Mouse (Mus musculus) CH12.LX (cell line): Measurements from ENCODE around the gene Hspb11. TPM values are rescaled to one million over a fixed set of nuclear protein-coding genes. Genes with fewer than 3 reads are reported as not detected.

ENCODE experiments used
- DNase-seq: peaks from one replicate; pipeline ENCODE4 v3.0.0-alpha.2; 2013; ENCODE audit errors: extremely low read depth
- H3K27ac ChIP-seq: 2 replicates; pipeline ENCODE4 v1.5.1; 2012; ENCODE audit warnings: low read depth, mild to moderate bottlenecking, control low read depth, moderate library complexity; ENCODE audit not compliant: insufficient read depth
- H3K27me3 ChIP-seq: replicated peaks from 2 replicates; pipeline ENCODE3; 2012; ENCODE audit warnings: inconsistent platforms
- H3K36me3 ChIP-seq, 2 experiments: replicated peaks in 1 of 2; 2 replicates each; pipeline versions ENCODE3 to v1.6.1; 2012; ENCODE audit warnings: inconsistent platforms in 1 of 2, low read length in 1 of 2, mild to moderate bottlenecking in 1 of 2, mixed read lengths in 1 of 2, moderate library complexity in 1 of 2; ENCODE audit not compliant: control insufficient read depth in 1 of 2, insufficient read depth in 1 of 2
- H3K4me1 ChIP-seq, 2 experiments: 2 replicates each; pipeline ENCODE4 v1.6.1; 2012; ENCODE audit warnings: inconsistent platforms in 1 of 2, moderate library complexity in 1 of 2; ENCODE audit not compliant: insufficient read depth in 2 of 2, control insufficient read depth in 1 of 2
- H3K4me2 ChIP-seq: 2 replicates; pipeline ENCODE4 v1.6.1; 2012; ENCODE audit warnings: low read depth, mild to moderate bottlenecking, control low read depth; ENCODE audit not compliant: poor library complexity, insufficient read depth, severe bottlenecking
- H3K4me3 ChIP-seq, 3 experiments: fragments of 150-350 bp in 1 of 3; sonication (generic) in 1 of 3; replicated peaks in 1 of 3; 2 replicates each; pipeline versions ENCODE3 to v1.5.1; 2011 to 2012; ENCODE audit warnings: low read depth in 2 of 3, low read length in 2 of 3, mild to moderate bottlenecking in 2 of 3, moderate library complexity in 2 of 3, control low read depth in 1 of 3, improper control_type of control experiment in 1 of 3, inconsistent platforms in 1 of 3, mixed read lengths in 1 of 3; ENCODE audit not compliant: poor library complexity in 1 of 3
- H3K79me2 ChIP-seq: replicated peaks from 2 replicates; pipeline ENCODE4 v1.6.1; 2012; ENCODE audit warnings: mild to moderate bottlenecking, moderate library complexity; ENCODE audit not compliant: control insufficient read depth, poor library complexity, insufficient read depth, severe bottlenecking; ENCODE audit errors: extremely low read depth
- H3K9ac ChIP-seq: 2 replicates; pipeline ENCODE4 v1.6.1; 2012; ENCODE audit warnings: low read depth, mild to moderate bottlenecking, control low read depth, moderate library complexity; ENCODE audit not compliant: insufficient read depth
- H3K9me3 ChIP-seq: replicated peaks from 2 replicates; pipeline ENCODE3; 2012; ENCODE audit warnings: low read length, inconsistent platforms, mixed read lengths
- BHLHE40 ChIP-seq: IDR thresholded peaks from 2 replicates; pipeline ENCODE4 v1.6.1; 2011; ENCODE audit warnings: mild to moderate bottlenecking, low read depth, low read length, improper control_type of control experiment
- CHD1 ChIP-seq: IDR thresholded peaks from 2 replicates; pipeline ENCODE4 v1.6.1; 2012; ENCODE audit warnings: low read depth, low read length, improper control_type of control experiment, inconsistent platforms
- CTCF ChIP-seq, 2 experiments: IDR thresholded peaks in 1 of 2; conservative IDR thresholded peaks in 1 of 2; 2 replicates each; pipeline ENCODE4 v1.5.1; 2011 to 2012; ENCODE audit warnings: low read depth in 2 of 2, low read length in 2 of 2, improper control_type of control experiment in 1 of 2, inconsistent platforms in 1 of 2, mild to moderate bottlenecking in 1 of 2, moderate library complexity in 1 of 2
- E2F4 ChIP-seq: IDR thresholded peaks from 2 replicates; pipeline ENCODE4 v1.6.1; 2011; ENCODE audit warnings: low read depth, low read length, improper control_type of control experiment; ENCODE audit not compliant: insufficient replicate concordance
- ELF1 ChIP-seq: IDR thresholded peaks from 2 replicates; pipeline ENCODE4 v1.6.1; 2014; ENCODE audit warnings: low read depth, mild to moderate bottlenecking, inconsistent platforms, low read length, improper control_type of control experiment
- ETS1 ChIP-seq: conservative IDR thresholded peaks from 2 replicates; pipeline ENCODE4 v1.6.1; 2012; ENCODE audit warnings: low read depth, mild to moderate bottlenecking, inconsistent platforms, low read length, improper control_type of control experiment, moderate library complexity
- GABPA ChIP-seq: IDR thresholded peaks from 2 replicates; pipeline ENCODE4 v1.6.1; 2012; ENCODE audit warnings: low read depth, low read length, improper control_type of control experiment, inconsistent platforms; ENCODE audit not compliant: insufficient replicate concordance
- HCFC1 ChIP-seq: IDR thresholded peaks from 2 replicates; pipeline ENCODE4 v1.6.1; 2012; ENCODE audit warnings: low read depth, mild to moderate bottlenecking, inconsistent platforms, low read length, improper control_type of control experiment
- JUN ChIP-seq: IDR thresholded peaks from 2 replicates; pipeline ENCODE4 v1.6.1; 2011; ENCODE audit warnings: low read depth, mild to moderate bottlenecking, low read length, improper control_type of control experiment, moderate library complexity; ENCODE audit not compliant: insufficient read depth
- KAT2A ChIP-seq: IDR thresholded peaks from 2 replicates; pipeline ENCODE4 v1.6.1; 2012; ENCODE audit warnings: low read length, improper control_type of control experiment, inconsistent platforms; ENCODE audit not compliant: insufficient replicate concordance
- MAFK ChIP-seq: IDR thresholded peaks from 2 replicates; pipeline ENCODE4 v1.6.1; 2011; ENCODE audit warnings: low read length, improper control_type of control experiment; ENCODE audit not compliant: insufficient replicate concordance
- MAX ChIP-seq: IDR thresholded peaks from 2 replicates; pipeline ENCODE4 v1.6.1; 2011; ENCODE audit warnings: low read length, improper control_type of control experiment
- MAZ ChIP-seq: IDR thresholded peaks from 2 replicates; pipeline ENCODE4 v1.6.1; 2012; ENCODE audit warnings: low read depth, mild to moderate bottlenecking, inconsistent platforms, low read length, improper control_type of control experiment, moderate library complexity
- MEF2A ChIP-seq: IDR thresholded peaks from 2 replicates; pipeline ENCODE4 v1.6.1; 2014; ENCODE audit warnings: low read depth, mild to moderate bottlenecking, inconsistent platforms, low read length, improper control_type of control experiment, borderline replicate concordance
- MXI1 ChIP-seq: IDR thresholded peaks from 2 replicates; pipeline ENCODE4 v1.6.1; 2011; ENCODE audit warnings: mild to moderate bottlenecking, low read depth, low read length, improper control_type of control experiment
- MYC ChIP-seq: IDR thresholded peaks from 2 replicates; pipeline ENCODE4 v1.6.1; 2011; ENCODE audit warnings: low read depth, mild to moderate bottlenecking, improper control_type of control experiment, low read length
- PAX5 ChIP-seq: IDR thresholded peaks from 2 replicates; pipeline ENCODE4 v1.6.1; 2012; ENCODE audit warnings: low read length, inconsistent platforms, mixed read lengths
- POLR2A ChIP-seq: IDR thresholded peaks from 2 replicates; pipeline ENCODE4 v1.6.1; 2011; ENCODE audit warnings: low read depth, mild to moderate bottlenecking, improper control_type of control experiment, low read length
- RAD21 ChIP-seq: IDR thresholded peaks from 2 replicates; pipeline ENCODE4 v1.6.1; 2011; ENCODE audit warnings: low read depth, mild to moderate bottlenecking, low read length, improper control_type of control experiment, moderate library complexity
- RCOR1 ChIP-seq: conservative IDR thresholded peaks from 2 replicates; pipeline ENCODE4 v1.6.1; 2012; ENCODE audit warnings: low read depth, mild to moderate bottlenecking, inconsistent platforms, low read length, improper control_type of control experiment
- SIN3A ChIP-seq: IDR thresholded peaks from 2 replicates; pipeline ENCODE4 v1.6.1; 2012; ENCODE audit warnings: low read length, improper control_type of control experiment, inconsistent platforms
- SMC3 ChIP-seq: IDR thresholded peaks from 2 replicates; pipeline ENCODE4 v1.6.1; 2011; ENCODE audit warnings: low read depth, low read length, improper control_type of control experiment
- TBP ChIP-seq: conservative IDR thresholded peaks from 2 replicates; pipeline ENCODE4 v1.6.1; 2011; ENCODE audit warnings: low read depth, low read length, improper control_type of control experiment
- TCF12 ChIP-seq: IDR thresholded peaks from 2 replicates; pipeline ENCODE4 v1.6.1; 2014; ENCODE audit warnings: low read depth, mild to moderate bottlenecking, inconsistent platforms, low read length, improper control_type of control experiment
- UBTF ChIP-seq: IDR thresholded peaks from 2 replicates; pipeline ENCODE4 v1.6.1; 2012; ENCODE audit warnings: low read depth, mild to moderate bottlenecking, inconsistent platforms, low read length, improper control_type of control experiment, moderate library complexity
- USF2 ChIP-seq: conservative IDR thresholded peaks from 2 replicates; pipeline ENCODE4 v1.6.1; 2011; ENCODE audit warnings: low read depth, low read length, improper control_type of control experiment
- ZC3H11A ChIP-seq: IDR thresholded peaks from 2 replicates; pipeline ENCODE4 v1.6.1; 2012; ENCODE audit warnings: low read depth, mild to moderate bottlenecking, inconsistent platforms, low read length, improper control_type of control experiment
- ZKSCAN1 ChIP-seq: IDR thresholded peaks from 2 replicates; pipeline ENCODE4 v1.6.1; 2012; ENCODE audit warnings: low read depth, inconsistent platforms, low read length, improper control_type of control experiment, borderline replicate concordance
- ZMIZ1 ChIP-seq: IDR thresholded peaks from 2 replicates; pipeline ENCODE4 v1.6.1; 2012; ENCODE audit warnings: low read depth, mild to moderate bottlenecking, inconsistent platforms, low read length, improper control_type of control experiment
- dilution Hi-C: fragments of 300-500 bp; cut with MboI; formaldehyde crosslinking; loops from 2 replicates; pipeline ENCODE4 v1.14.3; 2020; ENCODE audit warnings: low sequenced_read_pairs; ENCODE audit not compliant: extremely low pct_unique_long_range_greater_than_20kb, extremely low pct_ligation_motif_present
- in situ Hi-C: fragments of 300-500 bp; cut with MboI; formaldehyde crosslinking; loops from 3 replicates; pipeline ENCODE4 v1.14.3; 2019; ENCODE audit warnings: low sequenced_read_pairs, low pct_ligation_motif_present, low pct_unique_long_range_greater_than_20kb, mixed read lengths
- polyA plus RNA-seq: library from polyadenylated mRNA; unstranded; fragments of >175 nt; gene quantifications from 2 replicates; pipeline ENCODE4 v1.2.1, GENCODE M21; 2012; ENCODE audit warnings: low read depth; ENCODE audit not compliant: insufficient read length
- total RNA-seq, 2 experiments: library from RNA; depleted of rRNA; stranded (reverse); fragments of 300-350 nt in 1 of 2; fragments of >200 nt in 1 of 2; gene quantifications; 2 replicates each; pipeline ENCODE4 v1.2.3; 2012 to 2014

Gene Hspb11
- total and polyA plus RNA-seq, 3 experiments: 19.7 to 46.3 (median 38.7) TPM

- no peak within 1 kb of the TSS for H3K27ac ChIP-seq
- H3K79me2 ChIP-seq: no peaks in the 10 kb centered on the region
- peaks cover 13 to 51% of the 10 kb centered on the region in 2 experiments for H3K4me1 ChIP-seq
- H3K9ac ChIP-seq: no peak within 1 kb of the TSS
- H3K36me3 ChIP-seq: no peaks in the 10 kb centered on the region
- dilution Hi-C loops: no loop called here
- H3K9me3 ChIP-seq: peaks cover 5% of the 10 kb centered on the region
- in situ Hi-C loops: no loop called here
- DNase-seq: peak; percentile 47
- no peak for TF ChIP-seq ZKSCAN1
- TF ChIP-seq MAZ: 0 out of 2 replicates have a peak, but pooled peaks have one; percentile 27
- 0 out of 2 replicates have a peak, but pooled peaks have one; percentile 50 for TF ChIP-seq RCOR1
- no peak for TF ChIP-seq MAFK
- TF ChIP-seq UBTF: peak; percentile 92
- TF ChIP-seq USF2: no peak
- no peak for TF ChIP-seq KAT2A
- TF ChIP-seq CHD1: no peak
- no peak for TF ChIP-seq SMC3
- TF ChIP-seq ETS1: 0 out of 2 replicates have a peak, but pooled peaks have one; percentile 17
- TF ChIP-seq ZMIZ1: 0 out of 2 replicates have a peak, but pooled peaks have one; percentile 33
- TF ChIP-seq BHLHE40: no peak
- TF ChIP-seq MEF2A: peak; percentile 57
- TF ChIP-seq MXI1: no peak
- peak; percentile 75; the same call in 1 of the 2 replicates for TF ChIP-seq TCF12
- no peak for TF ChIP-seq HCFC1
- no peaks in the 10 kb centered on the region for H3K27me3 ChIP-seq
- H3K4me3 ChIP-seq: no peak within 1 kb of the TSS
- 0 out of 2 replicates have a peak within 1 kb of the TSS, but pooled peaks have one; percentile 9 for H3K4me2 ChIP-seq
Measured at GRCm38 (mm10) chr4:107306966-107307365, 53.6 kb downstream of the Hspb11 start, which contains the start of gene Dio1. Gene Dio1, minus strand, starts transcription at chr4:107307169.

GRCm38 (mm10) chr4:107313690-107314478, 60.5 kb downstream of the Hspb11 start, which contains the start of gene Yipf1:
Gene Yipf1, plus strand, starts transcription at chr4:107314363.
- H3K79me2 ChIP-seq: no peaks in the 10 kb centered on the region
- peak; percentile 88 for DNase-seq
- H3K36me3 ChIP-seq: peaks cover 18 to 33% of the 10 kb centered on the region in 2 experiments
- H3K27ac ChIP-seq: no peak within 1 kb of the TSS
- H3K4me3 ChIP-seq: peak within 1 kb of the TSS; percentile 69 to 82 (median 80)
- H3K4me1 ChIP-seq: peaks cover 0 to 22% of the 10 kb centered on the region in 2 experiments; a peak in 2 of 4 replicates
- in situ Hi-C loops: no loop called here
- peaks cover 5% of the 10 kb centered on the region for H3K9me3 ChIP-seq
- no peaks in the 10 kb centered on the region for H3K27me3 ChIP-seq
- H3K4me2 ChIP-seq: peak within 1 kb of the TSS; percentile 64
- H3K9ac ChIP-seq: peak within 1 kb of the TSS; percentile 35
- dilution Hi-C loops: no loop called here
- TF ChIP-seq TBP (peak; percentile 89), GABPA (no peak), USF2 (no peak), POLR2A (peak; percentile 79), ZKSCAN1 (no peak), SMC3 (no peak), MAX (no peak), RAD21 (peak; percentile 8), MAFK (no peak), E2F4 (no peak), HCFC1 (peak; percentile 78), MYC (no peak), TCF12 (peak; percentile 38; the same call in 1 of the 2 replicates), JUN (no peak), CTCF (conservative IDR thresholded peaks at IDR 0.05 in 1 of 2, IDR thresholded peaks at IDR 0.05 in 1 of 2; ENCODE audit: low read depth in 2 of 2, low read length in 2 of 2) (peak in 1 of 2 experiments; percentile 40; a peak in 2 of 4 replicates), PAX5 (no peak), SIN3A (peak; percentile 85; the same call in 1 of the 2 replicates), ELF1 (peak; percentile 98), ZC3H11A (no peak), KAT2A (no peak), MEF2A (0 out of 2 replicates have a peak, but pooled peaks have one; percentile 25)
